In the genomic region with DNA sequence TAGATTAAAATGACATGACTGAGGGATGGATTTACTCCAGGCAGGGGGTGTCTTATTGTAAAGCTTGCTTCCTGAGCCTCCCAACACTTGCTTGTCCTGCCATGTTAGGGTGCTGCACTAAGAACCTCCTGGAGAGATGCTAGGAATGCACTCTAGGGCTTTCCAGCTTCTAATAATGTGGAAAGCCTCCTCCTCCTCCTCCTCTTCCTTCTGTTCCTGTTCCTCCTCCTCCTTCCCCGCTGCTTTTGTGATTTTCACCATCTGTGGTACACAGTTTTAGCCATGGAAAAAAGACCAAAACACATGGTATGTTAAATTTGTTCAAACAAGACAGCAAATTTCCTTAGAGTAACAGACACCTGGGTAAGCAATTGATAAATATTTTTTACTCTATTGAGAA, we compare ENCODE assay signal across 20 mouse cellular contexts. TPM values are rescaled to one million over a fixed set of nuclear protein-coding genes. Genes with fewer than 3 reads are reported as not detected.
"Had no signal": no experiment of that assay in that cellular context is flagged by ENCODE, and none has a peak within 500 bp of the region (broad histone marks: within the 10 kb centered on the region; RNA-seq: fewer than 3 reads in every experiment).

No protein-coding gene starts in this region.

- H3K4me3 ChIP-seq: lung, embryonic 15.5 days; megakaryocyte, embryonic 14.5 days; midbrain, embryonic 13.5 days; midbrain, embryonic 15.5 days; neural tube, embryonic 12.5 days; stomach, embryonic 15.5 days had no signal

- DNase-seq: liver, postnatal 0 days; lung, adult 2 months; lung, postnatal 14 days; lung, postnatal 36 days; right cerebral cortex, postnatal 14 days; thymus, adult 18-20 months; thymus, postnatal 14 days; thymus, postnatal 36 days had no signal

- H3K27ac ChIP-seq: lung, embryonic 15.5 days; macrophage; midbrain, embryonic 13.5 days; midbrain, embryonic 15.5 days; neural tube, embryonic 12.5 days; stomach, embryonic 15.5 days; stomach, postnatal 0 days had no signal

- ATAC-seq: liver, postnatal 0 days; lung, postnatal 0 days; midbrain, embryonic 13.5 days; midbrain, embryonic 15.5 days had no signal

RNA-seq across cellular contexts. Expression of gene Dlx5, which starts 43.4 kb away (rescaled TPM):
- total RNA-seq: megakaryocyte progenitor cell, adult 5-6 weeks; monocyte, adult 5-6 weeks; neutrophil, adult 5-6 weeks had no signal
